Mouse (Mus musculus): ENCODE measurements around the gene Ccdc33.
A peak's percentile ranks its signal among the peaks of the same experiment; 100 is the strongest.

The Ccdc33 gene

DNA sequence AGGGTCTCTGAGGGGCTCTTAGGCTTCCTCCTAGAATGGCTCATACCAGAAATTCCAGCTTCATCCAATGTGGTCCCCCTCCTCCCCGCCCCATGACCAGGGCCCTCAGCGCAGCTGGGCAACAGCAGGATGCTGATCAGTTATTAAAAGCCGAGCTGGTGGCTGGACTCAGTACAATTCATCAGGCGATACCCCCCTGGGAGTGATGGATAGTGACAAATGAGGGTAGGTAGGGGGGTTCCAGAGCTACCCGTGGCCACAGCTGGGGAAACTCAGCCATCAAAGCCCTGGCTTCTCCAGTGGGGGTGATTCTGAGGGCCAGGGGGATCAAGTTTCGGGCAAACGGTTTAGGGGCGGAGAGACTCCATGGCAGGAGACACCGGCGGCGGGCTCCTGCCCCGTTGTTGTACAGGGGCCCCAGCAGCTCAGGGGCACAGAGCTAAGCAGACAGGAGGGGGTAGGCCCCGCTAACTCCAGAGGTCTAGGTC, 10.3 kb upstream of the Ccdc33 start:
- DNase-seq: no peak

DNA sequence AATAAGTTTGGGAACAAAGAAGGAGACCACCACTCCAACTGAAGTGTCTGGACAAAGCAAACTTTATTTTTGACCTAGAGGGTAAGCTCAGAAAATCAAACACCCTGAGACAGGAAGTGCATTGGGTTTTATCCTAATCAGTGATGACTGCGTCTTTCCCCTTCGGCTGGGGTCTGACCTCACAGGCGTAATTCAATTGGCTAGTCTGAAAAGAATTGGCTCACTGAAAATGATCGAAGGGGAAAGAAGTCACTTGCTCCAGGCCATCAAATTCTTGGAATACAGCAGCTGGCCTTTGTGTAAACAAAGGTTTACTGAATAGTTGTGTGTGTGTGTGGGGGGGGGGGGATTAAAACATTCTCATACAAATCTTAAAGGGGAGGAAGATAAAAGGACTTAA, 7.2 kb upstream of the Ccdc33 start:
- DNase-seq: no peak

DNA sequence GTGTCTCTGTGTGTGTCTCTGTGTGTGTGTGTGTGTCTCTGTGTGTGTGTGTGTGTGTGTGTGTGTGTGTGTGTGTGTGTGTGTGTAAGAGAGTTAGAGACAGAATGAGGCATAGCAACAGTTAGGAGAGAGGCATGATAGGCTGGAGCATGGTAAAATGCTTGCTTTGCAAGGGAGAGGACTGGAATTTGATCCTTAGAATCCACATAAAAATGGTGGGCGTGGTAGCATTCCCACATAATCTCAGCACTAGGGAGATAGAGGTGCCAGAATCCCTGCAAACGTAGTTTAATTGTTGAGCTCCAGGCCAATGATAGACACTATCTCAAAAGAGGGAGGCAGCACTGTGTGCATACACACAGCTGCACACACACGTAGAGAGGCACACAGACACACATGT, 6.5 kb upstream of the Ccdc33 start:
- DNase-seq: no peak

DNA sequence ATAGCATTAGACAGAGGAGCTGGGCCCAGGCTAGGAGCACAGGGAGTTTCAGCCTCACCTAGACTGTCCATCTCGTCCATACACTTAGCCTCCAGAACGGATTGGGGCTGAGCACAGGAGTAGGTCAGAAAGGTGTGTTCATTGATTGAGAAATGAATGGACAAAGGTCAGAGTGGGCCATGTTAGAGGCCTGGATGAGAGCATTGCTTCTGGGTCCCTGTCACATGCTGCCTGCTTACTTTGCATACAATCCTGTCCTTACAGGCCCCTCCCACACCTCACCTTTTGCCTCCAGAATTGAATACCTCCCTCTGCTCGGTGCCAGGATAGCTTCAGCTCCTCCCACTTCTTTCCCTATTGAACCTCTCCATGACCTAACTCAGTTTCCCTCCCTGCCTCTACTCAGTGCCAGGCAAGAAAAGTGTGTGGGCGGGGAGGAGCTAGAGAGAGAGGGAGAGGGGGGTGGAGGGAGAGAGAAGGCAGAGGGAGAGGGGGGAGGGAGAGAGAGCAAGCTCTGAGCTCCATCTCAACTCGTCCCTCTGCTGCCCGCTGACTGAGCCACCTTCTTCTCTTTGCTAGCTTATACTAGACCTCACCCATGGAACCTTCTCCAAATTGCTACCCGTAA, 2.5 kb downstream of the Ccdc33 start:
- DNase-seq: no peak

DNA sequence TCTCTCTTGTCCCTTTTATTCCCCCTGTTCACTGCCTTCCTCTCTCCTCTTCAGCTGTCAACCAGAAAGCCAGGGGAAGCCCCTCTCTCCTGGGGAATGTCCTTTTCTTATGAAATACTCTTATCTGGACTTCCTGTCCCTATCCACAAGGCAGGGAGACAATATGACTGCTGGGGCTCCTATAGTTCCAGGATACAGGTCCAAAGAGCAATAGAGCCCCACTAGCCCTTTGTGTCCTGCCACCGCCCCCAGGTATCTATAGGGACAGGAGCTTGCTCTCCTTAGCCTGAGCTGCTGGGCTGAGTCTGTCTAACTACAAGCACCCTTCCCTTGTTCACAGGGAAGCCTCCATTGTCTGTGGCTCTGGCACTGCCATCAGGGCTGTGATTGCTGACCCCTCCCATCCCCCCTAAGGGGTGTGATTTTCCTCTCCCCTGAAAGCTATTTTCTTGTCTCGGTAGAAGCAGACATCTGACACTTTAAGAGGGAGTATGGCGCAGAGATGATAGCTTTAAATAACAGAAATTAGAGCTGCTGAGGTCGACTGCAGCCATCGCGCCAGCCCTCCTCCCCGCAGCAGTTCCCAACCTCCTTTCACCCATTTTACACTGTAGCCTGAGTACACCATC, 3.2 kb downstream of the Ccdc33 start:
- DNase-seq: no peak

DNA sequence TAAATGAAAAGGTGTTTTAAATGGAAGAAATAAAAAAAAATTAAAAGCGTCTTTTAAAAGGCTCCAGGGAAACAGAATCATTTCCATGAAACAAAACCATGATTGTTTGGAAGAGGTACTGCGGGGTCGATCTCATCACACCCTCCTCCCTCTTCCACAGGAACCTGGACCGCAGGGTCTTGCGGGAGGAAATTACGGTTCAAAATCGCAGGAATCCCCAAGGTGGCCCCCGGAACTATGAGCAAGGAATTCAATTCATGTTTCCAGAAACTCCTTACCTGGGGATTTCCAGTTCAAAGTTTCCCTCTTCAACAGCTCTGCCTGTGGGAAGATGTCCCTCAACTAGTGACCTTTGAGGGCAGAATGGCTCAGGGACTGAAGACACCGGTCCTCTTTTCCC, 4.6 kb downstream of the Ccdc33 start:
- DNase-seq: no peak

DNA sequence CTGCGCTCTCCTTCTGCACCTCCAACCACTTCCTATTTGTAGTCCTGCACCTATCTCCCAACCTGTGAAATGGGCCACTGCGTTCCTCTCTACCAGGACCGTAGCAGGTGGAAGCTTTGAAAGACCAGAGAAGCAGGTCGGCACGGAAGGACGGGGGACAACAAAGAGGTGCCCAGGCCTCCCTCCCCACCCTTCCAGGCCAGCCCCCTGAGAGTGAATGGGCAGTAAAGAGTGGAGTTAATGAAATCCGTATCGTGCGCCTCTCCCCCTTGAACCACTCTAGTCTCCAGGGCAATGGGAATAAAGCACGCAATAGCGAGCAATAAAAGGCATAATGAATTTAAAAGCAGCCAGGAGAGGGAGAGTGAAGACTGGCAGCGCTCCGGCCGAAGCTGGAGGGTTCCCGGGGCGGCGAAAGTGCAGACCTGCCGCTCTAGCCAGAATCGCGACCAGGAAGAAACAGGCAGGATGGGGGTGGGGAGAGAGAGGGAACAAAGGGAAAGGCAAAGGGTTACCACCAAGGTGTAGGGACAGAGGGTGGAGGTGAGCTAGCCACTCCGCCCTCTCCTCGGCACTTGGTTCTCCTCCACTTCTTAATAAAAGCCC, 5.2 kb downstream of the Ccdc33 start:
- DNase-seq: peak in 1 of 2 experiments; percentile 53

DNA sequence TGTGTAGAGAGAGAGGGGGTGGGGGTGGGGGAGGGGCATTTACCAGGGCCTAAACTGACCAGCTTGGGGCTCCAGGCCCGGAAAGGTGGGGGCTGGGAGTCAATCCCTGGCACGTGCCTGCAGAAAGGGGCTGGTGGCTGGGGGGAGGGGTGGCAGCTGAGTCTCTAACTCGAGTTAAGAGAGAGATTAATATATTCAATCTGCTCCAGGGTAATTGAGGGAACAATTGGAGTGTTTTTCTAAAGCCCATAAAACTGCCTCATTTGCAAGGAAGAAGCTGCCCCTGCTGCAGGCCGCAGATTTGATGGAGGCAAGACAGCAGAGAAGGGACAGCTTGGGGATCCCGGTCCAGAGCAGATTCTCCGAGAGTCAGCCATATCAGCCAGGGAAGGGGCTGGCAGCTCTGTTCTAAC, 5.8 kb downstream of the Ccdc33 start:
- DNase-seq: peak in 1 of 2 experiments; percentile 52

DNA sequence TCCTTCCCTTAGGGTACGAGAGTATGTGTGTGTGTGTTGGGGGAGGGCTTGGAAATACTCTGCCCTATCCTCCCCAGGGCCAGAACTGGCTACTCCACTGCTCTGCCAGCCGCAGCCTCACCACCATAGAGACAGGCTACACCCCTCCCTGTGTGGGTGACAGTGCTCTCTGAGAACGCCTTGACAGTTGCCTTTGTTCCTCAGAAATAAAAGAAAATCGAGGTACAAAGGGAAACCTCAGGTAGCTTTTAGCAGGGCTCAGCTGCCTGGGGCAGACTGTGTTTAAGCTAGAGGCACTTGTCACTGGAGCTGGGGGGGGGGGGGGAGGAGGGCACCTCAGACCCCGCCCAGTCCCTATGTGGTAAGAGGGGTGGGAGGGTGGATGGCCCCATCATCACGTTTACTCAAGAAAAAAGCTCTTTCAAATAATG, 6.3 kb downstream of the Ccdc33 start:
- peak in 1 of 2 experiments; percentile 32 for DNase-seq

DNA sequence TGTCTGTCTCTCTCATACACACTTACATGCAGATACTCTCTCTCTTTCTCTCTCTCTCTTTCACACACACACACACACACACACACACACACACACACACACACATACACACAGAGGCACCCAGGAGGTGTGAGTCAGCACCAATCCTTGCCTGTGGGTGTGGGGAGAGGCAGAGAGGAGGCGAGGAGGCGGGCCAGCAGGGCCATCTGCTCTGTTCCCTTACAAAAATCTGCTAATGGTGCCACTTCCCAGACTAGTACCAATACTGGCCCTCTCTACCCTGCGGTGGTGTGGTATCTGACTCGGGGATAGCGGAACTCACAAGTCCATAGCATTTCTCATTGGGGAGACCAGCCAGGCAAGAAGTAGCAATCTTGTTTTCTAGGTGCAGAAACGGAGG, 7.2 kb downstream of the Ccdc33 start:
- peak; percentile 89 to 91 for DNase-seq

DNA sequence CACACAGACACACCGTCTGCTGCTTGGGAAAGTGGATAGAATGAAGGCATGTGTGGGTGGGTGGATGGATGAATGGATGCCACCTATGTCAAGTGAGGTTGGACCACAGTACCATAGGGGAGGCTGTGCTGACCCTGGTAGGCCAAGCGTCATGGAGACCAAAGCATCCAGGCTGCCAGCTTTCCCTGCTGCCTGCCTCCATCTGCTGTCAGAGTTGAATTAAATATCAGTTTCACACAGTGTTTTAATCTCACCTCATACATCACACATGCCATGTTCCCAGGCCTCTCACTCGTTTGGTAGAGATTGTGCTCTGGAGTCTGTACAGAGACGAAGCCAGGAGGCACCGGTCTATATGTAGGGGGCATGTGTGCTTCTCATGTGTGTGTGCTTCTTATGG, 7.8 kb downstream of the Ccdc33 start:
- DNase-seq: peak; percentile 66 to 69

DNA sequence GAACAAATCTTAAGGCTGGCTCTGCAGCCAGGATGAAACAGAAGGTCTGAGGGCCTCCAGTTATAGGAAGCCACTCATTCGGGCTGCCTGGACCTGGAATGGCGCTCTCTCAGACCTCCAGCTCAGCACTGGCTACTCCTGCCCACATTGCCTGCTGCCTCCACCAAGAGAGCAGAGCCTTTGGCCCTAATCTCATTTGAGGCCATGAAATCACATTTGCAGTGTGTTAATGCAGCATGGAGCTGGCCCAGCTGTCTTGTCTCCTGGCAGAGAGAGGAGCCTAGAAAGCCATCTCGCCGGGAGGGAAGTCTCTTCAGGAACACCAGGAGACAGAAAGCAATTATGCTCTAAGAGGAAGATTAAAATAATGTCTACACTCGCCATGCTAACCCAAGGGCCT, 11.1 kb downstream of the Ccdc33 start:
- DNase-seq: no peak

DNA sequence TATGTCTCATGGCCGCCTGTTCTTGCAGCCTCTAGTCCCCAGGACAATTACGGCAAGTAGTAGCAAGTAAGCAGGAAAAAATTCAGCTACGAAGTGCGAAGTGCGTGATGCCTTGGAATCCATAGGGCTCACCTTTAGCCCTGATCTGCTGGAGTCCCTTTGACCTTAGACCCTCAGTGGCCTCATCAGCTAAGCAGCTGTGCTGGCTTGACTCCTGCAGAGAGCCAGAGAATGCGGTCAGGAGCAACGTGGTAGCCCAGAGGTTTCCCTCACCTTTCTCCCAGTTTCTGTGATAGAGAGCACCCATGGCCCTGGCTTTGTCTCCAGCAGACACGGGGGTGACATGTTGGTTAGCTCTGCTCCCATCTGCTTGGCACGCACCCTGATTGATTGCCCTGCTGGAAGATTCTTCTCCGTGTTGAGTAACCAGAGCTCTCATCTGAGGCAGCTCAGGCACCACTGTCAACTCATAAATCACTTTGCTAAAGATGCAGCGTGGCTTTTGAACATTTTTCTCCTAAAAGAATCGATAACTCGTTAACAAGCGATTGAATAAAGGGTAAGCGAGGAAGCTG, 12.9 kb downstream of the Ccdc33 start:
- no peak for DNase-seq

DNA sequence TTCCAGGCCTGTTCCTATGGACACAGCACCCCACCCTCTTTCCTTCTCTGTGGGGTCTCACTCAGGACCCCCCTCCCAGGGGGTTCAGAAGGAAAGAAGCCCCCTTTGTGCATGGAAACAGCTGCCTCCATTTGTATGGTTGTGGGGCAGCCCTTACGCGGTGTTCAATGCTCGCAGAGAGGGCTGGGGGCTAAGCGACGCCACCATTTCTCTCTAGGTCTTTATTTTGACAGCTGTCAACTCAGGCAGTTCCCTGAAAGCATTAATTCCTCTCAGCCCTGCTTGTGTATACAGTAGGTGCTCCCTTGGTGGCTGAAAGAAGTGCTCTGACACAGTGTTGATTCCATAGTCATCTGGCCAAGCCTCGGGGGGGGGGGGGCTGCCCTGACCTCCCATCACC, 15.0 kb downstream of the Ccdc33 start:
- no peak for DNase-seq

DNA sequence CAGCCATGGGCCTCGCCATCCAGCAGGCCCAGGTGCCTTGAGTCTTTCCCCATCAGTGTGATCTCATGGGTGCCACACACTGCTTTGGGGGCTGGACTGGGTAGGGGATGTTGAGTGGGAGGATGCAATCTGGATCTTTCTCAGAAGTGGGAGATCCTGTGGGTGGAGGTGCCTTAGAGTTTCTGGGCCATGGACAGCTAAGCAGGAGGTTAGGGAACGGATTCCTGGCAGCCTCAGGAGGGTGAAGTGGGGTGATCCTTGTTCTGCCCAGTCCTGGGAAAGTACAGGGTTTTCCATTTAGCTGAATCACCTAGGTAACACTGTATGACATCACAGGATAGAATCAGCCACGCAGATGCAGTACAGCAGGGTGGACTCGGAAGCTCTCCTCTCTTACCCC, 16.6 kb downstream of the Ccdc33 start:
- no peak for DNase-seq

DNA sequence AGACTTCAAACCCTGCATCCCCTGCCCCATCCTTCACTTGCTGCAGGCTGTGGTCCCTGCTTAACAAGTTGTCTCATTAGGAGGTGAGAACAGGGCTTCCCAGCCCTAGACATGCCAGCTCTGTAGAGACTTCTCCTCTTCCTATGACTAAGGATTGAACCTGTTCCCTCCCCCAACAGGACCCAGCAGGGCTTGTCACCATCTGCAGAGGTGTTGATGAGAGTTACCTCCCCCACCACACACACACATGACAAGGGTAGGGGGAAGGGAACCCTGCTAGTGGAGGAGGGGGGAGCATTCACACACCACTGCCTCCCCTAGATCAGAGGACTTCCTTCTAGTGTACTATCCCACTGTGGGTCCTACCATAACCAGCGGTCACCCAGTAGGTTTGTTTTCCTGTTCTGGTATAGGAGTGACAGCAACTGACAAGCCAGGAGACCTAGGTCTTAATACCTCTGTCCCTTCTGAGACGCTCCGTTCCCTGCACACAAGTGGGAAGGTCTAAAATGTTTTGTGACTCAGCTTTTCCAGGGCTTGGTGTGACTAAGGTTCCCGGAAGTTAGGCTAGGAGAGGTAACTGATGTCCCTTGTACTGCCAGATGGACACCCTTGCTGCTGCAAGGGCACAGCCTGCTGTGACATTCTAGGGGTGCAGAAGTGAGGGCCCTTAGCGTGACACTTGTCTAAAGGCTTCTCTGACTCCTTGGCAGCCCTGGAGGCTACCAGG, 18.6 kb downstream of the Ccdc33 start:
- DNase-seq: no peak

DNA sequence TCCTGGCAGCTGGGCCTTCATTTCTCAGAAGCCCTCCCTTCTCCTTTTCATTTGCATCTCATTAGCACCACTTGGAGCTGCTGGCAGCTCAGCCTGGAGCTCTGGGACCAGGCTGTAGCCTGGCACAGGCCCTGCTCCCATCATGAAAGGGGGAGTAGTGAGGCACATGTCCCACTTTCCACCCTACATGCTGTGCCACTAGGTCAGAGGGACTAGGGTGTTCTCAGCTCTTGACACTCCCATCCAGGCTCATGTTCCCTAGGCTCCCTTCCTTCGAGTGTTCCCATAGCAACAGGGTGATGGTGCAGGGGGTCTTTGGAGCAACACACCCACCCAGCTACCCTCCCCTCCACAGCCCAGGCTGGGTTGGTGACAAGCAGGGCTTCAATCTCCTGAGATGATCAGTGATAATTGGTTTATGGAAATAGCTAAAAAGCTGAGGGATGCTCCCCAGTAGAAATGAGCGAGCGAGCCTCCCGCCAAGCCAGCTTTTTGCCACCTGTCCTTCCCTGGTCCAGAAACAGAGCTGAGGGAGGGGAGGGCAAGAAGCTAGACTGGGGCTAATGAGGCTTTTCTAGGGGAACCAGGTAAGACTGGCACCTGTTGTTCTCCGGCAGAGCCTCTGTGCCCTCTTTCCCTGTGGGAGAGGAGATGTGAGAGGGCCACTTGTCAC, 21.9 kb downstream of the Ccdc33 start:
- peak; percentile 65 to 73 for DNase-seq

DNA sequence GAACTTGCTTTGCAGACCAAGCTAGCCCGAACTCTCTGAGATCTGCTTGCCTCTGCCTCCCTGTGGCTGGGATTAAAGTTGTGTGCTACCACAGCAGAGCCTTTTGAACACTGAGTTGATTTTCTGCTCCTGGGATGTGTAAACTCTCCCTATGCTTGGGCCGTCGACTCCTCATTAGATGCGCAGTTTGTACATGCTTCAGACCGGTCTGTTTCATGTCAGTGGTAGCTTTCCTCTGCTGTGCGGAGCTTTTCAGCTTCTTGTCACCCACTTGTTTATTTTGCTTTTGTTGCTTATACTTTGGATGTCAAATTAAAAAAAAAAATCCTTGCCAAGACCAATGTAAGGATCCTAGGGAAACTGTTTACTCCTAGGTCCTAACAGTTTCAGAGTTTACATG, 22.6 kb downstream of the Ccdc33 start:
- DNase-seq: no peak

DNA sequence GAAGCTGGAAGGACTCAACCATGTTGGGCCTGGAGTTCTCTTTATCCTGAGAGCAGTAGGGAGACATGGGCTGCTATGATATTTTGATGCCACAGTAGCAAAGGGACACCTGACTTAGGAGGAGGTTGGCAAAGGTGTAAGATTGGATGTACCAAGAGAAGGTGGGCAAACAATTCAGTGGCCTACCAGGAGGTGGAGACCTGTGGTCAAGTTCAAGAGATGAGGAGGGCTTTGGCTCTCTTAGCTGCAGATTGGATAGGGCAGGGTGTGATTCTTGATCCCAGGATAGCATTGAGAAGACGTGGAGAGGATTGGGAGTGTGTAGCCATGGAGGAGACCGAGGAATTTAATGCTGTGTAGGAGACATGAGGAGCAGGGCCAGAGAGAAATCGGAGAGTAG, 24.8 kb downstream of the Ccdc33 start:
- DNase-seq: no peak

DNA sequence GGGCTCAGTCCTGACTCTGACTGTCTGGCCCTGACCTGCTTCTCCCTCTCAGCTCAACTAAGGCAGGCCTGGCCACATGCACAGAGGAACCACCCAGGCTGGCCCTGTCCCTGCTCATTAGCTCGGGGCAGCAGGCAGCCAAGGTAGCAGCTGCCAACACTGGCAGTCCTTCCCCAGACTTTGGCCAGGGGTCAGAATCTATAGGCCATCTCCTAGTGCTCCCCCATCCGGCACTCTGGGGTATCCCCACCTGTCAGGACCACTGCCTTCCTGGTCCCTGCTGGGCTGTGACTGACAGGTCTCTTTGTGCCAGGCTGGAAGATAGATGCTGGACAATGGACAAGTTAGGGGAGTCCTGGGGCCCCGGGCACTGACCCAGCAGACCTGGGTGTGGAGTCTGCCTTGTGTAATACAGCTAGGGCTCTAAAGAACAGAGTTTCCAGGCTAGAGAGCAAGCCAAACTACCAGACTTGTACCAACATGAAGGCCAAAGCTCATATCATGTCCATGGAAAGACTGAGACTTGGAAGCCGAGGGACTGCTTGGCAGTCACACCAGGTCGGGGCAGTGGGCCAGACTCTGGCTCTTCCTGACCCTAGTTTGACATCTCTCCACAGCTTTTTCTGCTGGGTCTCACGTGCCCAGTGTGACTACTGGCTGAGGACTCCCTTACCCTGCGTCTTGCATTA, 25.9 kb downstream of the Ccdc33 start:
- DNase-seq: peak; percentile 95

DNA sequence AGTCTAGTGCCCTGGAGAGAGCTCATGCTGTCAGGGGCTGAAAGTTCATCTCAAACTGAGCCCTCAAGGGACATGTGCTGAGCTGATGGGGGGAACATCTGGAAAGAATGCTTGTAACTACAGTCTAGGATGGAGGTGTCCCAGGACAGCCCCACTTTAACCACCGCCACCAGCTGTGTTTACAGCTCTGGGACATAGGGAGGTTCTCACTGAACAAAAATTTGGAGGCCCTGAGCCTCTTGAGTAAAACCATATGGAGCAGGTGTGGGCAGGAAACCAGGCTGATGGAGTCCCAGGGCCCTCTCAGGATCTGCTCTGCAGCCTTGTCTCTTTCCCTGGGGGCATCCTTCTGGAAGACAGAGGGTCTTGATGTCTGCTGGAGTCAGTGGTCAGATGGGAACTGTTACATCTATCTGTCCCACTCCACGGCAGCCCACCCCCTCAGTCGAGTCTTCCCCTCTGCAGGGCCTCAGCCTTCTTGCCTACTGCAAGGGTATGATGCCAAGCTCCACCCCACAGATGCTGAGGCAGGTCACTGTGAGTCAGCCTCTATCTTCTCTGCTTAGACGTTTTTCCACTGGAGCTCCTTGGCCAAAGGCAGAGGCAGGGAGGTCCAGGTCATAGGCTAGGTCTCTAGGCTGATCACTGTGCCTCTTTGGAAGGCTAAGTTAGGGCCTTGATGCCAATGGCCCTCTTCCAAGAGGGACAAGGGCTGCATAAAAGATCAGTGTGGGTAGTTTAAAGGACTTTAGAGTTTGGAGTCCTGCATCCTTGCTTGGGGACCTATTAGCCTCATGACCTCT, 26.8 kb downstream of the Ccdc33 start:
- DNase-seq: peak in 1 of 2 experiments; percentile 38
